ENCODE assay signal across 13 mouse cellular contexts in genomic region chr10:87484831-87485720, GRCm38 (mm10). TPM values are rescaled to one million over a fixed set of nuclear protein-coding genes. Genes with fewer than 3 reads are reported as not detected.
A peak's percentile ranks its signal among the peaks of the same experiment; 100 is the strongest.
DNase-seq lines count a peak whose midpoint lies in the region; ATAC-seq and TF ChIP-seq lines count a peak whose summit lies in the region.
"Had no signal": no experiment of that assay in that cellular context is flagged by ENCODE, and none has a peak within 500 bp of the region (broad histone marks: within the 10 kb centered on the region; RNA-seq: fewer than 3 reads in every experiment).

No protein-coding gene starts in this region.

- peak overlapping the region; percentile 48 for H3K4me3 ChIP-seq in embryonic facial prominence, embryonic 10.5 days
- H3K4me3 ChIP-seq in hindbrain, embryonic 13.5 days, result peak overlapping the region; percentile 38
- H3K4me3 ChIP-seq in midbrain, postnatal 0 days (ENCODE audit: low read depth, low read length), result peak overlapping the region; percentile 41
- no peak overlapping the region for H3K4me3 ChIP-seq in kidney, adult 2 months (ENCODE audit: insufficient read depth, low read depth, low read length)
- H3K4me3 ChIP-seq: liver, embryonic 15.5 days; myocyte had no signal

- TF ChIP-seq CTCF in midbrain, postnatal 0 days (IDR thresholded peaks at IDR 0.05), result no peak
- no peak for TF ChIP-seq CTCF in kidney, adult 2 months (conservative IDR thresholded peaks at IDR 0.05; ENCODE audit: insufficient read depth, insufficient read length, low read depth, low read length)

- DNase-seq in left cerebral cortex, postnatal 36 days (ENCODE audit: low spot score in 2 of 2), result peak; percentile 37
- no peak for DNase-seq in left cerebral cortex, adult 9 months (ENCODE audit: low spot score in 2 of 2)
- DNase-seq in embryonic facial prominence, embryonic 10.5 days (ENCODE audit: low spot score), result peak; percentile 24
- DNase-seq in midbrain, postnatal 0 days (ENCODE audit: low spot score), result peak; percentile 64
- no peak for DNase-seq in cerebellum, postnatal 36 days
- DNase-seq in kidney, adult 2 months, result no peak
- DNase-seq in spleen, postnatal 14 days (ENCODE audit: low spot score in 2 of 2), result no peak
- DNase-seq: cerebellum, adult 9-10 months; heart, postnatal 10 days; layer of hippocampus, adult 9-11 months had no signal

- peaks cover 33% of the 10 kb centered on the region for H3K4me1 ChIP-seq in embryonic facial prominence, embryonic 10.5 days
- peaks cover 46% of the 10 kb centered on the region for H3K4me1 ChIP-seq in hindbrain, embryonic 13.5 days (replicated peaks)
- H3K4me1 ChIP-seq in midbrain, postnatal 0 days (ENCODE audit: insufficient read depth, low read length), result 0 out of 2 replicates have a peak, but pooled peaks cover 8% of the 10 kb centered on the region
- H3K4me1 ChIP-seq in kidney, adult 2 months (ENCODE audit: control insufficient read depth, insufficient read depth, low read length), result no peaks in the 10 kb centered on the region
- H3K4me1 ChIP-seq: liver, embryonic 15.5 days had no signal

- H3K27me3 ChIP-seq in embryonic facial prominence, embryonic 10.5 days (replicated peaks; ENCODE audit: low read depth, poor library complexity, severe bottlenecking), result peaks cover 81% of the 10 kb centered on the region
- peaks cover 19% of the 10 kb centered on the region for H3K27me3 ChIP-seq in hindbrain, embryonic 13.5 days
- H3K27me3 ChIP-seq in midbrain, postnatal 0 days (ENCODE audit: insufficient read depth, low read length), result no peaks in the 10 kb centered on the region
- H3K27me3 ChIP-seq in kidney, adult 2 months (replicated peaks; ENCODE audit: control insufficient read depth, insufficient read depth, low read length), result peaks cover 3% of the 10 kb centered on the region; the same call in 1 of the 2 replicates

- peak overlapping the region; percentile 66 for H3K9ac ChIP-seq in hindbrain, embryonic 13.5 days
- H3K9ac ChIP-seq in midbrain, postnatal 0 days (replicated peaks; ENCODE audit: low read length, poor library complexity, severe bottlenecking), result peak overlapping the region; percentile 55
- H3K9ac ChIP-seq: liver, embryonic 15.5 days had no signal

- H3K9me3 ChIP-seq in embryonic facial prominence, embryonic 10.5 days, result no peaks in the 10 kb centered on the region
- no peaks in the 10 kb centered on the region for H3K9me3 ChIP-seq in hindbrain, embryonic 13.5 days
- no peaks in the 10 kb centered on the region; the same call in 1 of the 2 replicates for H3K9me3 ChIP-seq in midbrain, postnatal 0 days (ENCODE audit: low read length)
- H3K9me3 ChIP-seq: liver, embryonic 15.5 days had no signal

- H3K27ac ChIP-seq in embryonic facial prominence, embryonic 10.5 days (replicated peaks), result no peak overlapping the region
- H3K27ac ChIP-seq in hindbrain, embryonic 13.5 days, result peak overlapping the region; percentile 80
- H3K27ac ChIP-seq in midbrain, postnatal 0 days (ENCODE audit: low read depth, low read length), result peak overlapping the region; percentile 51; the same call in 1 of the 2 replicates
- no peak overlapping the region for H3K27ac ChIP-seq in kidney, adult 2 months (ENCODE audit: insufficient read depth, low read depth, low read length)
- H3K27ac ChIP-seq: liver, embryonic 15.5 days had no signal

- H3K36me3 ChIP-seq in embryonic facial prominence, embryonic 10.5 days (replicated peaks), result no peaks in the 10 kb centered on the region
- no peaks in the 10 kb centered on the region; the same call in 1 of the 2 replicates for H3K36me3 ChIP-seq in hindbrain, embryonic 13.5 days
- no peaks in the 10 kb centered on the region for H3K36me3 ChIP-seq in midbrain, postnatal 0 days (ENCODE audit: insufficient read depth, low read length)
- H3K36me3 ChIP-seq in kidney, adult 2 months (ENCODE audit: control insufficient read depth, insufficient read depth, low read length), result no peaks in the 10 kb centered on the region
- H3K36me3 ChIP-seq: liver, embryonic 15.5 days had no signal

- no peak for TF ChIP-seq POLR2A in kidney, adult 2 months (IDR thresholded peaks at IDR 0.05; ENCODE audit: low read depth, low read length)

- H3K4me2 ChIP-seq in hindbrain, embryonic 13.5 days, result peak overlapping the region; percentile 79
- H3K4me2 ChIP-seq in midbrain, postnatal 0 days (ENCODE audit: low read depth, low read length, poor library complexity, severe bottlenecking), result peak overlapping the region; percentile 85
- H3K4me2 ChIP-seq: liver, embryonic 15.5 days had no signal

- WGBS in embryonic facial prominence, embryonic 10.5 days, result 1% methylated on average over 17 of the region's 17 CpGs
- 3% methylated on average over 17 of the region's 17 CpGs for WGBS in hindbrain, embryonic 13.5 days
- WGBS in midbrain, postnatal 0 days, result 7% methylated on average over 17 of the region's 17 CpGs
- 5% methylated on average over 17 of the region's 17 CpGs for WGBS in kidney, adult 2 months

- intact Hi-C loops in left cerebral cortex, postnatal 36 days (cut with DNase I), result loop anchor here (10.0 kb wide), 1 partner anchor 150 kb away; no protein-coding TSS in a partner anchor

- 0 out of 2 replicates have a peak, but pooled peaks have one; percentile 17 for ATAC-seq in hindbrain, embryonic 13.5 days (ENCODE audit: low FRiP score)
- peak; percentile 55 for ATAC-seq in midbrain, postnatal 0 days (ENCODE audit: low FRiP score)

RNA-seq across cellular contexts. Expression of gene Ascl1, which starts 8.4 kb away (rescaled TPM):
- 1 to 10 TPM; 5.8 to 7.2 TPM for total RNA-seq in left cerebral cortex, postnatal 36 days (2021)
- 4.8 and 5.7 TPM in 2 replicates for polyA plus RNA-seq in embryonic facial prominence, embryonic 10.5 days (2016; fragmentation: Nextera tagmentation; extraction: Ambion mirVana)
- polyA plus RNA-seq in hindbrain, embryonic 13.5 days (2015; fragmentation: Nextera tagmentation; extraction: Ambion mirVana), result 15.1 and 15.7 TPM in 2 replicates
- 9.2 and 16.3 TPM in 2 replicates for total RNA-seq in midbrain, postnatal 0 days (2014; rRNA removed)
- 2.5 and 2.8 TPM in 2 replicates for polyA plus RNA-seq in midbrain, postnatal 0 days (2015; fragmentation: Nextera tagmentation; extraction: Ambion mirVana)
- polyA plus RNA-seq in kidney, adult 2 months (2012; rRNA removed), result 0.14 and 0.15 TPM in 2 replicates
- total RNA-seq: heart, postnatal 10 days had no signal
- polyA plus RNA-seq: myocyte had no signal

RNA-seq across cellular contexts. Expression of gene Pah, which starts 36.5 kb away (rescaled TPM):
- under 1 TPM; 0.20 to 0.97 TPM for total RNA-seq in left cerebral cortex, postnatal 36 days (2021)
- polyA plus RNA-seq in embryonic facial prominence, embryonic 10.5 days (2016; fragmentation: Nextera tagmentation; extraction: Ambion mirVana), result not detected in 2 replicates
- not detected in 2 replicates for polyA plus RNA-seq in hindbrain, embryonic 13.5 days (2015; fragmentation: Nextera tagmentation; extraction: Ambion mirVana)
- total RNA-seq in midbrain, postnatal 0 days (2014; rRNA removed), result not detected in 2 replicates
- 0.09 and 0.18 TPM in 2 replicates for polyA plus RNA-seq in midbrain, postnatal 0 days (2015; fragmentation: Nextera tagmentation; extraction: Ambion mirVana)
- 737 and 835 TPM in 2 replicates for polyA plus RNA-seq in kidney, adult 2 months (2012; rRNA removed)
- total RNA-seq: heart, postnatal 10 days had no signal
- polyA plus RNA-seq: myocyte had no signal

Comparison
In these comparisons a context has a peak if more than half of its experiments do, and no peak if none do; other contexts are left out.
1. DNase-seq: peak in left cerebral cortex, postnatal 36 days (2 of 2), embryonic facial prominence, embryonic 10.5 days (single experiment) and midbrain, postnatal 0 days (single experiment); none in left cerebral cortex, adult 9 months (0 of 2), cerebellum, postnatal 36 days (0 of 2), kidney, adult 2 months (single experiment) and spleen, postnatal 14 days (0 of 2).
2. H3K27ac ChIP-seq: peak in hindbrain, embryonic 13.5 days (single experiment) and midbrain, postnatal 0 days (single experiment); none in embryonic facial prominence, embryonic 10.5 days (single experiment) and kidney, adult 2 months (single experiment).
3. RNA of gene Pah, which starts 36.5 kb away (polyA plus RNA-seq): 737 to 835 TPM in kidney, adult 2 months; 0.09 to 0.18 TPM in midbrain, postnatal 0 days, not detected in embryonic facial prominence, embryonic 10.5 days and not detected in hindbrain, embryonic 13.5 days; every median in the first group is over 100 times any median in the second.